Mouse (Mus musculus): ENCODE measurements at regions not wholly inside any gene's neighbourhood (a gene's known extent, or its start where the extent isn't known, plus 50 kb on each side); places are given as distances from the start of the nearest gene placed in this dataset.
A peak's percentile ranks its signal among the peaks of the same experiment; 100 is the strongest.

GRCm38 (mm10) chrX:11387200-11387940, 59.7 kb downstream of the H2al1j start:
- no peak for ATAC-seq (ENCODE audit: poor library complexity, severe bottlenecking)

DNA sequence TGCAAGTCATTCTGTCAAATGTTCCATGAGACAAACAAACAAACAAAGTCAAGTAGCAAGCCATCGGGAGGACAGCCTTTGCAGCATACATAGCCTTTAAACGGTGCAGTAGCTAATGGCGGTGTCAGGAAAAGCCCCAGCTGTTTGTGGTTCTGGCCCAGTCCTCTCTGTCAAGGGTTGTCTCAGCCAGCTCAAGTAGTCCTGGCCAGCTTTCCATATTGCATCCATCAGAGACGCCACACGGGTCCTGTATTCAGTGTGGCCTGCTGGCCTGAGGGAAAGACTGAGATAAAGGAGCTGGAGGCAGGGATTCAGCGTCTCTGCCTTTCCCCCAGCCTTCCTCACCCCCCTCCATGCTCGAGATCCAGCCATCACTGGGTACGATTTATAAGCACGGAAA, 61.2 kb downstream of the H2al1j start:
- no peak for ATAC-seq (ENCODE audit: poor library complexity, severe bottlenecking)

DNA sequence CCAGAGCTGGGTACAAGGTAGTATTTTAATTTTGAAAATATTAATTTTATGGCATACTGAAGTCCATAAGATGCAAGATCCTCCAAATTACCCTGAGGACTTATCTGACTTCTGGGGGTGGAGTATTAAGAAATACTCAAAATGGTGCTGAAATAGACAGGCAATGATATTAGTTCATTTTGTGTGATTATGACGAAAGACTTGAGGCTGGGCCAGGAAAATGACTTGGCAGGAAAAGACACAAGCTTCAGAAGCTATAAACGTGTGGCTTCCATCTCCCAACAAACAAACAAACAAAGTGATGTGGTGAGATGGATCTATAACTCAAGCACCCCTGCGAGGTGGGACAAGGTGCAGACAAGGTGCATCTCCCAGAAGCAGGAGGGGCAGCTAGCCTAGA, 72.8 kb downstream of the H2al1j start:
- ATAC-seq (ENCODE audit: poor library complexity, severe bottlenecking), result peak; percentile 45; the same call in 1 of the 2 replicates

DNA sequence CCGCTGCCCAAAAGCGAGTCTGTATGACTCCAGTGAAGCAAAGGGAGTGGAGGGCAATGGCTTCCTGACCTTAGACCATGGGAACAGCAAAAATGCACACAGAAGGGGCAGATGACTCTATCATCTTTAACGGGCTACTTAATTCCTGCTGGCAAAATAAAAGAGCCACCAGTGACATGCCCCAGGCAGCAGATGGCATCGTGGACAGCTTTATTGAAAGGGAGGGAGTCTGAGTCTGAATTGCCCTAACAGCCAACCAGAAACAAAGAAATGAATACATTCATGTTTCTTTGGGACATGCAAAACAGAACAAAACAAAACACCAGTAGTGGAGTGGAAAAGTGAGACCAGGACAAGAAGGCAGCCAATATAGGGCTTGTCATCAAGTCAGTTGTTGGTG, 76.7 kb downstream of the H2al1j start:
- ATAC-seq (ENCODE audit: poor library complexity, severe bottlenecking), result no peak

DNA sequence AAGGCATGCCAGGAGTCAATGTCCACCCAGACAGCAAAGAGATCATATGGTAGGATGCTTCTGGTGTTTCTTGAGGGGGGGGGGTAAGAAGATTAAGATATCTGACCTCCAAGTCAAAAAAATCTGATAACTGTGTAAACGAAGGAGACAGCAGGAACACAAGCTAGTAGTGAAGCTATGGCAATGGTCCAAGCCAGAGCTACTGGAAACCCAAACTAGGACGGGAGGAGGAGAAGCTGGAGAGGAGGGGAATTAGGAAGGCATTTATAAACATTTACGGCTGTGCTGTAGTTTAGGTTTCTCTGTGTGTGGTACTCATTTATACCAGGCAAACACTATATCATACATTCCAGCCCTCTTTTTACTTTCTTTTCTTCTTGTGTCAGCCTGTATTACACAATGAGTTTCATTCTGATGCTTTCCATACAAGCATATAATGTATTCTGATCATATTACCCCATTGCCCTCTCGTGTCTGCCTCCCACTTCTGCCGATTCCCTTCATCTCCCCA, 84.7 kb downstream of the H2al1j start:
- ATAC-seq (ENCODE audit: poor library complexity, severe bottlenecking), result no peak

- no peak for ATAC-seq (ENCODE audit: poor library complexity, severe bottlenecking)
Observed at GRCm38 (mm10) chrX:11415662-11416061, 88.0 kb downstream of the H2al1j start.

GRCm38 (mm10) chrX:11416510-11416909, 88.9 kb downstream of the H2al1j start:
- ATAC-seq (ENCODE audit: poor library complexity, severe bottlenecking), result no peak

GRCm38 (mm10) chrX:11417861-11418260, 90.2 kb downstream of the H2al1j start:
- no peak for ATAC-seq (ENCODE audit: poor library complexity, severe bottlenecking)

GRCm38 (mm10) chrX:11418261-11418660, 90.6 kb downstream of the H2al1j start:
- no peak for ATAC-seq (ENCODE audit: poor library complexity, severe bottlenecking)

DNA sequence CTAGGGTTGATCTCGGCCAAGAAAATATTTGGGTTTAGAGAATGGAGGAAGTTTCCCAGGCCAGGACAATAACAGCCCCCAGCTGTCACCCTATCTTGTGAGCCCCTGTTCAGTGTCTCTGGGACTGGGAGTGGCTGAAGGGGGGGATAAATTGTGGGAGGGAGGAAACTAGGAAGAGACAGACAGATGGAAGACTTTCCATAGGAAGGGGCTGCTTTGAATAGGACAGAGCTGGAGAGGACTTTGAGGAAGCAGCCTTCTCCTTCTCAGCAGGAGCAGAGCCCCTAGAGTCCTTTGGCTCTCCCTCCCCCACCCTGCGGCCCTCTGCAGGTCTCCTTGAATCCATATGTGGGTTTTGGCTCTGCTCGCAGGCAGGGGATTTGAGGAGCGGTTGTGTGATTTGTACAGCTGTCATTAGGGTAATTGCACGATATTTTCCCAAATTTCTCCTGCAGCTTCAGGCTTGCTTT, 91.6 kb downstream of the H2al1j start:
- no peak for ATAC-seq (ENCODE audit: poor library complexity, severe bottlenecking)

DNA sequence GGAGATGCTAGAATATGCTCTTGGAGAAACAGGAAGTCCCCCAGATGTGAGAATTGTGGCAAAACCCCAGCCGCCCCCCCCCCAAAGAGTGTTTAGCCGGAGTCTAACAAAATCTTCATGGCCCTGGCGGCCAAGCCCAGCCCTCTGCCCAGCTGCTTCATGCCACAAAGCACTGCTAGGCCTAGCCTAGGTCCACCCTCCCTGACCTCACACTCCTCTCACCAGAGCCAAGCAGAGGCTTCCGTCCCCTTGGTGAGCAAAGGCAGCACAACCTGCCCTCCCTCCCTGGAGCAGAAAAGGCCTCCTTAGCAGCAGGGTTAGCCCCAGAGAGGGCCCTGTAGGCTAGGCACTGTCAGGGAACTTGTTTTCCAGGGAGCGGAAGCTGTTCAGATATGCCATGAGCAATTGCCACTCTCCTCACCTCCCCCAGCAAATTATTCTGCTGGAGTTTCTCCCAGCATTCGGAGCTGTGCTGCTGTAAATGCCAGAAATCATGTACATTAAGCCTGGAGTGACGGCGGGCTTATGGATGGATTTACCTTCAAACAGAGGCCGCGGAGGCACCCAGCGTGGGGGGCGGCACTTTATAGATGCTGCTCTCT, 104.9 kb downstream of the H2al1j start:
- no peak for ATAC-seq (ENCODE audit: poor library complexity, severe bottlenecking)

GRCm38 (mm10) chrX:11435338-11435737, 107.7 kb downstream of the H2al1j start:
- ATAC-seq (ENCODE audit: poor library complexity, severe bottlenecking), result no peak

GRCm38 (mm10) chrX:11437151-11437944, 109.7 kb downstream of the H2al1j start:
- no peak for ATAC-seq (ENCODE audit: poor library complexity, severe bottlenecking)

DNA sequence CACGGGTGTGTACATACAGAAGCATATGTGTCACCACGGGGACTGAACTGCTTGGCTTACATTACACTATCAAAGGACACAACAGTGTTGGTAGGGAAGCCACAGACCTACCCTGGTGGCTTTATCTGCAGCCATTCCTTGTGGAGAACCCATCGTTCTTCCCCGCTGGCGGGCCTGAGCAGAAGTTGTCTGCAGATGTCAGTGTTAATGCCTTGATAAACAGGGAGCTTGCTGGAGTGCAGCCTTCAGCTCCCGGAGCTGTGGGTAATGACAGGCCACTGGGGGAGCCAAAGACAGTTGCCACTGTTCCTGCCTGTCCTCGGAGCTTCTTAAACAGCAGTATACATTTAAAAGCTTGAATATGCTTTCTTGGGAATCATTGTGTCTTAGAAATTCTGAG, 115.9 kb downstream of the H2al1j start:
- no peak for ATAC-seq (ENCODE audit: poor library complexity, severe bottlenecking)

DNA sequence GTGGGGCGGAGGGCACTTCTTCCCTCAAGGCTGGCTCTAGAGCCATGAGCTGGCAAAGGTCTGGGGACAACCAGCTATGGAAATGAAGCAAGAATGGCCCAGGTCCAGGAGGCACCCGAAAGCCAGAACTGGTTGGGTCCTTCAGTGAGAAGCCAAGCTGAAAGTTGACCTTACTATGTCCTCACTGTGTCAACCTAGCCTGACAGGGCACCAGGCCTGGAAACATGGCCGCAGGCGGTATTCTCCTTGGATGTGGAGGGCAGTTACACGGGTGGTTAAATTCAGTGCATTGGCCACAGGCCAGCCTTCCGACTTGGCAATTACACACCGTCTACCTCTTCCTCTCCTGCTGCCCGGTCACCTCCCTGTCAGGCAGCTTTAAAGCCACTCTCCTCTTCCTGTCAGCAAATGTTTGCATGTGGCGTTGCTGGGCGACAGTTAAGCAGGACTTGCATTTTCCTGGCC, 116.7 kb downstream of the H2al1j start:
- ATAC-seq (ENCODE audit: poor library complexity, severe bottlenecking), result no peak

GRCm38 (mm10) chrX:11448711-11449110, 121.1 kb downstream of the H2al1j start:
- no peak for ATAC-seq (ENCODE audit: poor library complexity, severe bottlenecking)

DNA sequence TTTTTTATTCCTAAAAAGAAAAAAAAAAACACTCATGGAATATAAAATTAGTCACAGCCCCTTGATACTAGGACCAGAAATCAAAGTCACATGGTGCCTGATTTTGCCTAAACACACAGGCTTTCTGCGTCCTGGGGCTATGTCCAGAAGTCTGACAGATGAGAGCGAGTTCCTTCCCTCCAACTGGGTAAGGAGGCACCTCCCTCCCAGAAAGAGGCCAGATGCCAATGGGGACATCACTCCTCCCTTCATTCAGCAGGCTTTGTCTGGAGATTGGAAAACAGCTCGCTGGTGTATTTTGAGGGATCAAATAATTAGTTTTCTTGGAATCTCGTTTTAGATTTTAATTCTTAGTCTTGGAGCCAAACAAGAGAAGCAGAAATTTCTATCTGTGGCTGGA, 130.9 kb downstream of the H2al1j start:
- no peak for ATAC-seq (ENCODE audit: poor library complexity, severe bottlenecking)

DNA sequence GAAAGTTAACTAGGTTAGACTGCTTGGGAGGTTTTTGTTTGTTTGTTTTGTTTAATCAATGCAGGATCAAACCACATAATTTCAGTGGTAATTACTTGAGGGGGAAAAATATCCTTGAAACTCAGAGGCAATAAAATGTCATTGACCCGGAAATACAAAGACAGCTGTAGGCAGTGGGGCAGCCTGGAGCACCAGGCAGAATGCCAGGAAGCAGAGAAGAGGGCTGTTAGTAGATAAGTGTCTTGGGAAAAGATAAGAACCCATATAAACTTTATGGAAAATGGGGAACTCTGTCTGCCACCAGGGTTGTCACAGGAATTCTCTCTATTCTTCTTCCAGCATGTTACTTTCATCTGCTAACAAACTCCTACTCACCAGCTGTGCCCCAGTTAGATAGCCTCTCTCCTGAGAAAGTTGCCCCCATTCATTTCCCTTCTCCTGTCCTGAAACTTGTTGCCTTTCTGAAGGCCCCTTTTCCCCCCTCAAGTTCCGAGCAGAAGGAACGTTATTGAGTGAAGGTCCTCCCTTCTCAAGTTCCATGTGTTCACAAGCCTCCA, 136.4 kb downstream of the H2al1j start:
- ATAC-seq (ENCODE audit: poor library complexity, severe bottlenecking), result no peak

DNA sequence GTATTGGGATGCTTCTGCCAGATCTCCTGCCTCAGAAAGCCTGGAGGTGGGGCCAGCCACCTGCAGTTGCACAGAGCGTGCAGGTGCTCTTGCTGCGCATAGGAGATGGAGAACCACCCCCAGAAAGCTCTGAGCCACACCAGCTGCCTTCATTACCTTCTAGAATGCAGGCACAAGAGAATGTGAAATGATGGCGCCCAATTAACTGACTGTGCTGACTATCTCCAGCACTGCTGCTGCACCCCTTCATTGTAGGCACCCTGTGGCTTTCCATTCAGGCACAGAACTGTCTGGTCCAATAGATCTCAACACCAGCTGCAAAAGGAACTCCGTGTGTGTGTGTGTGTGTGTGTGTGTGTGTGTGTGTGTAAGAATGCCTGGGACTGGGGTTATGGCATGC, 138.6 kb downstream of the H2al1j start:
- no peak for ATAC-seq (ENCODE audit: poor library complexity, severe bottlenecking)

GRCm38 (mm10) chrX:11479696-11480339, 152.2 kb downstream of the H2al1j start:
- no peak for ATAC-seq (ENCODE audit: poor library complexity, severe bottlenecking)

GRCm38 (mm10) chrX:11482141-11482540, 154.5 kb downstream of the H2al1j start:
- no peak for ATAC-seq (ENCODE audit: poor library complexity, severe bottlenecking)
